Mouse (Mus musculus) embryonic fibroblast, embryonic 13.5 days (primary cell): ENCODE results near the gene Rhd.
A peak's percentile ranks its signal among the peaks of the same experiment; 100 is the strongest.

Experiments used
- CTCF ChIP-seq: IDR thresholded peaks from 2 replicates; pipeline ENCODE4 v1.5.1; 2011; ENCODE audit warnings: mild to moderate bottlenecking, control low read depth, low read length, moderate library complexity, borderline replicate concordance; ENCODE audit not compliant: insufficient read depth
- POLR2A ChIP-seq: IDR thresholded peaks from 2 replicates; pipeline ENCODE4 v1.6.1; 2011; ENCODE audit warnings: low read depth, mild to moderate bottlenecking, control low read depth, low read length, moderate library complexity

DNA sequence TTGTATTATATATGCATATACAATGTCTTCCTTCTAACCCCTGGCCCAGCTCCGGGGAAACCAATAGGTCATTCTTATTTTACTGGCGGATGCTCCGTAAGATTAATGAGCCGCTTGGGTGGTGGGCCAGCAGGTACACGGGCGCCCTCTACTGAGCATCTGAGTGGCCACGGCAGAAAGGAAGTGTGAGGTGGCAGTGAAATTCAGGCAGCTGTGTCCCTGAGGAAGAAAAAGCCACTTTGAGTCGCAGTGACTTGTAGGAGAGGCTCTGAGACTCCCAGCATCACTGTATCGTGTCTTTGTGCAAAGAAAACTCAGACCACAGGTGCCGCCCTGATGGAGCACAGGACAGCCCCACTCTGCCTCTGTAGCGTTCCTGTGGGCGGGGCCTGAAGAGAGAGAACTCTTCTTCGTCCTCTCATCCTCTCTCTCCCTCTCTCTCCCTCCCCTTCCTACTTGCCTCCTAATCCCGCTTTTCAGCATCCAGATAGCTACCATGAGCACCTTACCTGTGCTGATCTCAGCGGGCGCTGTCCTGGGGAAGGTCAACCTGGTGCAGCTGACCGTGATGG, 15.2 kb downstream of the Rhd start:
- TF ChIP-seq POLR2A, result no peak
- TF ChIP-seq CTCF, result peak; percentile 86
